Mouse (Mus musculus) CH12.LX (cell line): ENCODE results near the gene Mybpc3. TPM values are rescaled to one million over a fixed set of nuclear protein-coding genes. Genes with fewer than 3 reads are reported as not detected.

Experiments used
- DNase-seq: peaks from one replicate; pipeline ENCODE4 v3.0.0-alpha.2; 2013; ENCODE audit errors: extremely low read depth
- H3K27ac ChIP-seq: 2 replicates; pipeline ENCODE4 v1.5.1; 2012; ENCODE audit warnings: low read depth, mild to moderate bottlenecking, control low read depth, moderate library complexity; ENCODE audit not compliant: insufficient read depth
- H3K27me3 ChIP-seq: replicated peaks from 2 replicates; pipeline ENCODE3; 2012; ENCODE audit warnings: inconsistent platforms
- H3K36me3 ChIP-seq, 2 experiments: replicated peaks in 1 of 2; 2 replicates each; pipeline versions ENCODE3 to v1.6.1; 2012; ENCODE audit warnings: inconsistent platforms in 1 of 2, low read length in 1 of 2, mild to moderate bottlenecking in 1 of 2, mixed read lengths in 1 of 2, moderate library complexity in 1 of 2; ENCODE audit not compliant: control insufficient read depth in 1 of 2, insufficient read depth in 1 of 2
- H3K4me1 ChIP-seq, 2 experiments: 2 replicates each; pipeline ENCODE4 v1.6.1; 2012; ENCODE audit warnings: inconsistent platforms in 1 of 2, moderate library complexity in 1 of 2; ENCODE audit not compliant: insufficient read depth in 2 of 2, control insufficient read depth in 1 of 2
- H3K4me2 ChIP-seq: 2 replicates; pipeline ENCODE4 v1.6.1; 2012; ENCODE audit warnings: low read depth, mild to moderate bottlenecking, control low read depth; ENCODE audit not compliant: poor library complexity, insufficient read depth, severe bottlenecking
- H3K4me3 ChIP-seq, 3 experiments: fragments of 150-350 bp in 1 of 3; sonication (generic) in 1 of 3; replicated peaks in 1 of 3; 2 replicates each; pipeline versions ENCODE3 to v1.5.1; 2011 to 2012; ENCODE audit warnings: low read depth in 2 of 3, low read length in 2 of 3, mild to moderate bottlenecking in 2 of 3, moderate library complexity in 2 of 3, control low read depth in 1 of 3, improper control_type of control experiment in 1 of 3, inconsistent platforms in 1 of 3, mixed read lengths in 1 of 3; ENCODE audit not compliant: poor library complexity in 1 of 3
- H3K79me2 ChIP-seq: replicated peaks from 2 replicates; pipeline ENCODE4 v1.6.1; 2012; ENCODE audit warnings: mild to moderate bottlenecking, moderate library complexity; ENCODE audit not compliant: control insufficient read depth, poor library complexity, insufficient read depth, severe bottlenecking; ENCODE audit errors: extremely low read depth
- H3K9ac ChIP-seq: 2 replicates; pipeline ENCODE4 v1.6.1; 2012; ENCODE audit warnings: low read depth, mild to moderate bottlenecking, control low read depth, moderate library complexity; ENCODE audit not compliant: insufficient read depth
- H3K9me3 ChIP-seq: replicated peaks from 2 replicates; pipeline ENCODE3; 2012; ENCODE audit warnings: low read length, inconsistent platforms, mixed read lengths
- BHLHE40 ChIP-seq: IDR thresholded peaks from 2 replicates; pipeline ENCODE4 v1.6.1; 2011; ENCODE audit warnings: mild to moderate bottlenecking, low read depth, low read length, improper control_type of control experiment
- CHD1 ChIP-seq: IDR thresholded peaks from 2 replicates; pipeline ENCODE4 v1.6.1; 2012; ENCODE audit warnings: low read depth, low read length, improper control_type of control experiment, inconsistent platforms
- CHD2 ChIP-seq: IDR thresholded peaks from 2 replicates; pipeline ENCODE4 v1.6.1; 2011; ENCODE audit warnings: low read length, improper control_type of control experiment
- CTCF ChIP-seq, 2 experiments: IDR thresholded peaks in 1 of 2; conservative IDR thresholded peaks in 1 of 2; 2 replicates each; pipeline ENCODE4 v1.5.1; 2011 to 2012; ENCODE audit warnings: low read depth in 2 of 2, low read length in 2 of 2, improper control_type of control experiment in 1 of 2, inconsistent platforms in 1 of 2, mild to moderate bottlenecking in 1 of 2, moderate library complexity in 1 of 2
- ELF1 ChIP-seq: IDR thresholded peaks from 2 replicates; pipeline ENCODE4 v1.6.1; 2014; ENCODE audit warnings: low read depth, mild to moderate bottlenecking, inconsistent platforms, low read length, improper control_type of control experiment
- IRF4 ChIP-seq: IDR thresholded peaks from 2 replicates; pipeline ENCODE4 v1.6.1; 2014; ENCODE audit warnings: low read depth, mild to moderate bottlenecking, inconsistent platforms, low read length, improper control_type of control experiment
- JUND ChIP-seq: conservative IDR thresholded peaks from 2 replicates; pipeline ENCODE4 v1.6.1; 2011; ENCODE audit warnings: low read depth, low read length, improper control_type of control experiment
- KAT2A ChIP-seq: IDR thresholded peaks from 2 replicates; pipeline ENCODE4 v1.6.1; 2012; ENCODE audit warnings: low read length, improper control_type of control experiment, inconsistent platforms; ENCODE audit not compliant: insufficient replicate concordance
- MAFK ChIP-seq: IDR thresholded peaks from 2 replicates; pipeline ENCODE4 v1.6.1; 2011; ENCODE audit warnings: low read length, improper control_type of control experiment; ENCODE audit not compliant: insufficient replicate concordance
- MXI1 ChIP-seq: IDR thresholded peaks from 2 replicates; pipeline ENCODE4 v1.6.1; 2011; ENCODE audit warnings: mild to moderate bottlenecking, low read depth, low read length, improper control_type of control experiment
- MYC ChIP-seq: IDR thresholded peaks from 2 replicates; pipeline ENCODE4 v1.6.1; 2011; ENCODE audit warnings: low read depth, mild to moderate bottlenecking, improper control_type of control experiment, low read length
- NELFE ChIP-seq: IDR thresholded peaks from 2 replicates; pipeline ENCODE4 v1.6.1; 2011; ENCODE audit warnings: low read depth, low read length, improper control_type of control experiment
- NRF1 ChIP-seq: IDR thresholded peaks from 2 replicates; pipeline ENCODE4 v1.6.1; 2014; ENCODE audit warnings: low read depth, mild to moderate bottlenecking, inconsistent platforms, low read length, improper control_type of control experiment, moderate library complexity
- PAX5 ChIP-seq: IDR thresholded peaks from 2 replicates; pipeline ENCODE4 v1.6.1; 2012; ENCODE audit warnings: low read length, inconsistent platforms, mixed read lengths
- POLR2A ChIP-seq: IDR thresholded peaks from 2 replicates; pipeline ENCODE4 v1.6.1; 2011; ENCODE audit warnings: low read depth, mild to moderate bottlenecking, improper control_type of control experiment, low read length
- SMC3 ChIP-seq: IDR thresholded peaks from 2 replicates; pipeline ENCODE4 v1.6.1; 2011; ENCODE audit warnings: low read depth, low read length, improper control_type of control experiment
- TBP ChIP-seq: conservative IDR thresholded peaks from 2 replicates; pipeline ENCODE4 v1.6.1; 2011; ENCODE audit warnings: low read depth, low read length, improper control_type of control experiment
- TCF12 ChIP-seq: IDR thresholded peaks from 2 replicates; pipeline ENCODE4 v1.6.1; 2014; ENCODE audit warnings: low read depth, mild to moderate bottlenecking, inconsistent platforms, low read length, improper control_type of control experiment
- UBTF ChIP-seq: IDR thresholded peaks from 2 replicates; pipeline ENCODE4 v1.6.1; 2012; ENCODE audit warnings: low read depth, mild to moderate bottlenecking, inconsistent platforms, low read length, improper control_type of control experiment, moderate library complexity
- USF1 ChIP-seq: IDR thresholded peaks from 2 replicates; pipeline ENCODE4 v1.6.1; 2014; ENCODE audit warnings: low read depth, mild to moderate bottlenecking, inconsistent platforms, low read length, improper control_type of control experiment
- USF2 ChIP-seq: conservative IDR thresholded peaks from 2 replicates; pipeline ENCODE4 v1.6.1; 2011; ENCODE audit warnings: low read depth, low read length, improper control_type of control experiment
- ZKSCAN1 ChIP-seq: IDR thresholded peaks from 2 replicates; pipeline ENCODE4 v1.6.1; 2012; ENCODE audit warnings: low read depth, inconsistent platforms, low read length, improper control_type of control experiment, borderline replicate concordance
- ZNF384 ChIP-seq: IDR thresholded peaks from 2 replicates; pipeline ENCODE4 v1.6.1; 2012; ENCODE audit warnings: low read depth, low read length, improper control_type of control experiment, inconsistent platforms
- dilution Hi-C: fragments of 300-500 bp; cut with MboI; formaldehyde crosslinking; loops from 2 replicates; pipeline ENCODE4 v1.14.3; 2020; ENCODE audit warnings: low sequenced_read_pairs; ENCODE audit not compliant: extremely low pct_unique_long_range_greater_than_20kb, extremely low pct_ligation_motif_present
- in situ Hi-C: fragments of 300-500 bp; cut with MboI; formaldehyde crosslinking; loops from 3 replicates; pipeline ENCODE4 v1.14.3; 2019; ENCODE audit warnings: low sequenced_read_pairs, low pct_ligation_motif_present, low pct_unique_long_range_greater_than_20kb, mixed read lengths
- polyA plus RNA-seq: library from polyadenylated mRNA; unstranded; fragments of >175 nt; gene quantifications from 2 replicates; pipeline ENCODE4 v1.2.1, GENCODE M21; 2012; ENCODE audit warnings: low read depth; ENCODE audit not compliant: insufficient read length
- total RNA-seq, 2 experiments: library from RNA; depleted of rRNA; stranded (reverse); fragments of 300-350 nt in 1 of 2; fragments of >200 nt in 1 of 2; gene quantifications; 2 replicates each; pipeline ENCODE4 v1.2.3; 2012 to 2014

The Mybpc3 gene
- total and polyA plus RNA-seq, 3 experiments = 0.04 to 0.27 (median 0.07) TPM

DNA sequence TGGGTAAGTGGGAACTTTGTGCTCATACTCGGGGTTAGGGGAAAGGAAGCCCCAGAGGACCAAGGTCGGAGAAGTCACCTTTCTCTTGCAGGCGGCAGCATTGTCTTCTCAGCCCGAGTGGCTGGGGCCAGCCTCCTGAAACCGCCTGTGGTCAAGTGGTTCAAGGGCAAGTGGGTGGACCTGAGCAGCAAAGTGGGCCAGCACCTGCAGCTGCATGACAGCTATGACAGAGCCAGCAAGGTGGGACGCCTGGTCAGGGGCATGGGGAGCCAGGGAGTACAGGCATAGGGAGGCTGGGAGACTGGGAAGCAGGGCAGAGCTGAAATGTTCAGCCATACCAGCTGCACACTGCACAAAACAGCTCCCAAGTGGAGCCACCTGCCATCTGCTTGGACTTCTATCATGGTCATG, 2.3 kb downstream of the Mybpc3 start:
- in situ Hi-C loops (no loop called here), dilution Hi-C loops (no loop called here)

GRCm38 (mm10) chr2:91121011-91121410, 3.1 kb downstream of the Mybpc3 start:
- H3K79me2 ChIP-seq = no peaks in the 10 kb centered on the region
- H3K27me3 ChIP-seq = no peaks in the 10 kb centered on the region
- dilution Hi-C loops = no loop called here
- H3K27ac ChIP-seq = no peak overlapping the region
- H3K9me3 ChIP-seq = no peaks in the 10 kb centered on the region
- H3K9ac ChIP-seq = no peak overlapping the region
- H3K36me3 ChIP-seq = peaks cover 6 to 45% of the 10 kb centered on the region in 2 experiments
- H3K4me3 ChIP-seq = no peak overlapping the region
- TF ChIP-seq CHD1 (no peak), POLR2A (no peak), KAT2A (no peak), TCF12 (no peak), TBP (no peak), IRF4 (no peak), CHD2 (no peak), PAX5 (no peak), USF2 (no peak), BHLHE40 (no peak), MYC (no peak), SMC3 (no peak), ZNF384 (no peak), CTCF (conservative IDR thresholded peaks at IDR 0.05 in 1 of 2, IDR thresholded peaks at IDR 0.05 in 1 of 2; ENCODE audit: low read depth in 2 of 2, low read length in 2 of 2) (no peak), ELF1 (no peak), ZKSCAN1 (no peak), USF1 (no peak)
- no peak for DNase-seq
- in situ Hi-C loops = no loop called here
- no peak overlapping the region for H3K4me2 ChIP-seq
- H3K4me1 ChIP-seq = peaks cover 0 to 3% of the 10 kb centered on the region in 2 experiments; a peak in 1 of 4 replicates

More for the DNA sequence above, 2.3 kb downstream of the Mybpc3 start:
- H3K9ac ChIP-seq = no peak overlapping the region
- H3K79me2 ChIP-seq = no peaks in the 10 kb centered on the region
- no peak overlapping the region for H3K4me2 ChIP-seq
- no peaks in the 10 kb centered on the region for H3K9me3 ChIP-seq
- H3K27ac ChIP-seq = no peak overlapping the region
- H3K4me3 ChIP-seq = no peak overlapping the region
- DNase-seq = no peak
- peaks cover 13 to 47% of the 10 kb centered on the region in 2 experiments for H3K36me3 ChIP-seq
- no peaks in the 10 kb centered on the region for H3K27me3 ChIP-seq
- TF ChIP-seq ZKSCAN1 = no peak
- no peak for TF ChIP-seq BHLHE40
- no peak for TF ChIP-seq UBTF
- no peak for TF ChIP-seq JUND
- TF ChIP-seq TCF12 = no peak
- no peak for TF ChIP-seq USF2
- no peak for TF ChIP-seq MXI1
- no peak for TF ChIP-seq NELFE
- TF ChIP-seq ZNF384 = no peak
- no peak for TF ChIP-seq MAFK
- no peak for TF ChIP-seq NRF1
- no peak for TF ChIP-seq ELF1
- peaks cover 0 to 3% of the 10 kb centered on the region in 2 experiments; a peak in 1 of 4 replicates for H3K4me1 ChIP-seq
